Mouse (Mus musculus): Measurements from ENCODE around the gene Acads. TPM values are rescaled to one million over a fixed set of nuclear protein-coding genes. Genes with fewer than 3 reads are reported as not detected.

The Acads gene
- total and polyA plus RNA-seq, 3 experiments = 31.9 to 56.5 TPM; not detected in 1

GRCm38 (mm10) chr5:115120978-115121377, 1.8 kb upstream of the Acads start:
- Histone ChIP-seq H3K9me3 (replicated peaks; ENCODE audit: insufficient read depth, low read length) (no peaks in the 10 kb centered on the region), H3K9ac (ENCODE audit: control insufficient read depth, low read depth, low read length, poor library complexity, severe bottlenecking) (no peak overlapping the region), H3K79me2 (ENCODE audit: control insufficient read depth, insufficient read depth, low read length, poor library complexity) (peaks cover 4% of the 10 kb centered on the region; the same call in 1 of the 2 replicates), H3K27me3 (ENCODE audit: control insufficient read depth in 1 of 2, insufficient read depth in 2 of 2, low read length in 2 of 2) (no peaks in the 10 kb centered on the region), H3K4me3 (ENCODE audit: control insufficient read depth in 1 of 2, insufficient read depth in 1 of 2, low read depth in 2 of 2, low read length in 2 of 2) (no peak overlapping the region), H3K4me1 (ENCODE audit: control insufficient read depth in 1 of 2, insufficient read depth in 2 of 2, low read length in 2 of 2) (no peaks in the 10 kb centered on the region), H3K36me3 (ENCODE audit: control insufficient read depth in 1 of 2, insufficient read depth in 2 of 2, low read length in 2 of 2) (no peaks in the 10 kb centered on the region), H3K27ac (ENCODE audit: control insufficient read depth, low read depth, low read length) (no peak overlapping the region)
- no peak for TF ChIP-seq MAFK (IDR thresholded peaks at IDR 0.05; ENCODE audit: borderline replicate concordance, low read depth, low read length)
- TF ChIP-seq GATA1 (IDR thresholded peaks at IDR 0.05; ENCODE audit: low read depth, low read length) = no peak
- TF ChIP-seq MXI1 (IDR thresholded peaks at IDR 0.05; ENCODE audit: low read depth, low read length) = no peak
- no peak for TF ChIP-seq MEF2A (IDR thresholded peaks at IDR 0.05; ENCODE audit: extremely low read depth, insufficient replicate concordance, low read depth, low read length, poor library complexity, severe bottlenecking)
- no peak for TF ChIP-seq JUND (IDR thresholded peaks at IDR 0.05; ENCODE audit: low read depth, low read length)
- no peak for TF ChIP-seq RCOR1 (IDR thresholded peaks at IDR 0.05; ENCODE audit: low read depth, low read length)
- TF ChIP-seq USF2 (IDR thresholded peaks at IDR 0.05; ENCODE audit: borderline replicate concordance in 1 of 2, insufficient read depth in 1 of 2, low read depth in 1 of 2, low read length in 2 of 2) = no peak
- no peak for TF ChIP-seq BHLHE40 (IDR thresholded peaks at IDR 0.05; ENCODE audit: borderline replicate concordance, low read depth, low read length)
- no peak for TF ChIP-seq TCF12 (IDR thresholded peaks at IDR 0.05; ENCODE audit: low read depth, low read length)
- no peak for TF ChIP-seq CHD1 (IDR thresholded peaks at IDR 0.05; ENCODE audit: low read depth, low read length)
- no peak for TF ChIP-seq SMC3 (IDR thresholded peaks at IDR 0.05; ENCODE audit: low read depth, low read length)
- no peak for TF ChIP-seq POLR2AphosphoS2 (IDR thresholded peaks at IDR 0.05; ENCODE audit: low read length)
- no peak for TF ChIP-seq HCFC1 (IDR thresholded peaks at IDR 0.05; ENCODE audit: low read depth, low read length)
- no peak for TF ChIP-seq KAT2A (conservative IDR thresholded peaks at IDR 0.05; ENCODE audit: low read depth, low read length)
- no peak for TF ChIP-seq ZC3H11A (IDR thresholded peaks at IDR 0.05; ENCODE audit: low read depth, low read length)
- TF ChIP-seq POLR2A (IDR thresholded peaks at IDR 0.05; ENCODE audit: control insufficient read depth in 1 of 2, insufficient read depth in 1 of 2, low read depth in 1 of 2, low read length in 2 of 2, poor library complexity in 1 of 2) = no peak
- no peak for TF ChIP-seq MAX (IDR thresholded peaks at IDR 0.05; ENCODE audit: low read length)
- no peak for DNase-seq (ENCODE audit: low read depth, low spot score)

DNA sequence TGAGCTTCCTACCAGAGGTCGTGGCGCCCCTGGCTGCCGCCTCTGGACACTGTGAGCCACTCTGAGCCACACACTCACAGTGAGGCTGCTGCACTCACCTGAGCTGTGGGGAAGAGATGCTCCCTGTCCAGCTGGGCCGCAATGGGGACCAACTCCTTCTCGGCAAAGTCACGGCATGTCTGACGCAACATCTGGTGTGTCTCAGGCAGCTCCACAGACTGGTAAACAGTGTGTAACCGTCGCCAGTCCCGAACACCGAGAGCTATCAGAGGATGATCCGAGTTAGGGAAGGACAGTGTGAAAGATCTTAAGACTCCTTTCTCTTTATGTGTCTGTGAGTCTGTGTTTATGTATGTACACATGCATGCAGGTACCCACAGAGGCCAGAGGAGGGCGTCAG, 1.7 kb downstream of the Acads start:
- H3K4me3 ChIP-seq (ENCODE audit: control insufficient read depth in 1 of 2, insufficient read depth in 1 of 2, low read depth in 2 of 2, low read length in 2 of 2) = no peak overlapping the region
- no peak overlapping the region for H3K9ac ChIP-seq (ENCODE audit: control insufficient read depth, low read depth, low read length, poor library complexity, severe bottlenecking)
- no peaks in the 10 kb centered on the region for H3K36me3 ChIP-seq (ENCODE audit: control insufficient read depth in 1 of 2, insufficient read depth in 2 of 2, low read length in 2 of 2)
- no peaks in the 10 kb centered on the region for H3K27me3 ChIP-seq (ENCODE audit: control insufficient read depth in 1 of 2, insufficient read depth in 2 of 2, low read length in 2 of 2)
- H3K79me2 ChIP-seq (ENCODE audit: control insufficient read depth, insufficient read depth, low read length, poor library complexity) = peaks cover 4% of the 10 kb centered on the region; the same call in 1 of the 2 replicates
- DNase-seq (ENCODE audit: low read depth, low spot score) = no peak
- H3K9me3 ChIP-seq (replicated peaks; ENCODE audit: insufficient read depth, low read length) = no peaks in the 10 kb centered on the region
- no peaks in the 10 kb centered on the region for H3K4me1 ChIP-seq (ENCODE audit: control insufficient read depth in 1 of 2, insufficient read depth in 2 of 2, low read length in 2 of 2)
- no peak for TF ChIP-seq MAX (IDR thresholded peaks at IDR 0.05; ENCODE audit: low read length)
- no peak for TF ChIP-seq JUND (IDR thresholded peaks at IDR 0.05; ENCODE audit: low read depth, low read length)
- TF ChIP-seq CTCF (IDR thresholded peaks at IDR 0.05 in 2 of 3, conservative IDR thresholded peaks at IDR 0.05 in 1 of 3; ENCODE audit: control insufficient read depth in 1 of 3, insufficient read depth in 1 of 3, low read depth in 2 of 3, low read length in 3 of 3, poor library complexity in 1 of 3, severe bottlenecking in 1 of 3) = peak in 1 of 3 experiments; percentile 14; a peak in 1 of 6 replicates
- H3K27ac ChIP-seq (ENCODE audit: control insufficient read depth, low read depth, low read length) = no peak overlapping the region
